ENCODE assay signal across 17 mouse cellular contexts in genomic region chr13:5444759-5445478, GRCm38 (mm10).
DNase-seq lines count a peak whose midpoint lies in the region; ATAC-seq and TF ChIP-seq lines count a peak whose summit lies in the region.
"Had no signal": no experiment of that assay in that cellular context is flagged by ENCODE, and none has a peak within 500 bp of the region (broad histone marks: within the 10 kb centered on the region; RNA-seq: fewer than 3 reads in every experiment).

No protein-coding gene starts in this region.

- no peaks in the 10 kb centered on the region for H3K27me3 ChIP-seq in lung, embryonic 16.5 days (ENCODE audit: control insufficient read depth, insufficient read depth, low read depth, low read length)
- H3K27me3 ChIP-seq in stomach, postnatal 0 days (ENCODE audit: control insufficient read depth, insufficient read depth, low read length): no peaks in the 10 kb centered on the region
- H3K27me3 ChIP-seq: embryonic facial prominence, embryonic 12.5 days; liver, embryonic 12.5 days had no signal

- 72% methylated on average over 5 of the region's 5 CpGs for WGBS in lung, embryonic 16.5 days
- WGBS in stomach, postnatal 0 days: 64% methylated on average over 5 of the region's 5 CpGs

- H3K36me3 ChIP-seq in lung, embryonic 16.5 days (ENCODE audit: control insufficient read depth, insufficient read depth, low read length): no peaks in the 10 kb centered on the region
- no peaks in the 10 kb centered on the region for H3K36me3 ChIP-seq in stomach, postnatal 0 days (ENCODE audit: control insufficient read depth, insufficient read depth, low read length)
- H3K36me3 ChIP-seq: embryonic facial prominence, embryonic 12.5 days; liver, embryonic 12.5 days; midbrain, embryonic 10.5 days had no signal

- no peaks in the 10 kb centered on the region for H3K9me3 ChIP-seq in lung, embryonic 16.5 days (ENCODE audit: control insufficient read depth, low read length)
- H3K9me3 ChIP-seq in stomach, postnatal 0 days (ENCODE audit: control insufficient read depth, low read length): no peaks in the 10 kb centered on the region
- H3K9me3 ChIP-seq: embryonic facial prominence, embryonic 12.5 days; liver, embryonic 12.5 days; midbrain, embryonic 10.5 days had no signal

- intact Hi-C loops in gastrocnemius, adult 2 months (cut with DNase I): loop anchor here (10.0 kb wide), 1 partner anchor 740 kb away; no protein-coding TSS in a partner anchor
- intact Hi-C loops in gastrocnemius, postnatal 36 days (cut with DNase I): no loop called here

- H3K4me1 ChIP-seq in lung, embryonic 16.5 days (replicated peaks; ENCODE audit: control insufficient read depth, insufficient read depth, low read length): no peaks in the 10 kb centered on the region
- no peaks in the 10 kb centered on the region for H3K4me1 ChIP-seq in stomach, postnatal 0 days (replicated peaks; ENCODE audit: control insufficient read depth, insufficient read depth)
- H3K4me1 ChIP-seq: embryonic facial prominence, embryonic 12.5 days; liver, embryonic 12.5 days; midbrain, embryonic 10.5 days had no signal

- no peak for TF ChIP-seq CTCF in gastrocnemius, adult 2 months (IDR thresholded peaks at IDR 0.05)
- no peak for TF ChIP-seq CTCF in stomach, postnatal 0 days (IDR thresholded peaks at IDR 0.05; ENCODE audit: low read depth)

- H3K9ac ChIP-seq in lung, embryonic 16.5 days (ENCODE audit: low read length): no peak overlapping the region
- H3K9ac ChIP-seq in stomach, postnatal 0 days (ENCODE audit: low read length): no peak overlapping the region
- H3K9ac ChIP-seq: embryonic facial prominence, embryonic 12.5 days; forebrain, postnatal 0 days; hindbrain, embryonic 14.5 days; liver, embryonic 12.5 days had no signal

- peak; percentile 64 for ATAC-seq in lung, embryonic 16.5 days (ENCODE audit: low read depth)
- peak; percentile 71 for ATAC-seq in stomach, postnatal 0 days (ENCODE audit: low FRiP score, low TSS enrichment)
- ATAC-seq: forebrain, postnatal 0 days; liver, embryonic 12.5 days had no signal

- no peak overlapping the region for H3K4me3 ChIP-seq in gastrocnemius, adult 2 months
- H3K4me3 ChIP-seq in lung, embryonic 16.5 days (ENCODE audit: low read length): no peak overlapping the region
- H3K4me3 ChIP-seq in stomach, postnatal 0 days (ENCODE audit: low read depth, low read length): no peak overlapping the region
- H3K4me3 ChIP-seq: embryonic facial prominence, embryonic 12.5 days; left cerebral cortex, adult 2 months; liver, embryonic 12.5 days; midbrain, embryonic 10.5 days; myocyte had no signal

- no peak for DNase-seq in gastrocnemius, adult 2 months
- DNase-seq in gastrocnemius, postnatal 36 days: no peak
- peak; percentile 89 for DNase-seq in adipocyte (ENCODE audit: low spot score)
- DNase-seq in stomach, postnatal 0 days (ENCODE audit: low spot score): no peak
- no peak for DNase-seq in ovary, postnatal 14 days (ENCODE audit: low spot score)
- DNase-seq in natural killer cell, adult 2 months (ENCODE audit: low spot score in 2 of 2): no peak
- DNase-seq in cerebellum, postnatal 14 days: no peak
- DNase-seq: cerebellum, adult 2 months; forebrain, postnatal 0 days; kidney, adult 2 months had no signal

- TF ChIP-seq EP300 in stomach, postnatal 0 days (optimal IDR thresholded peaks at IDR 0.05): peak; percentile 89

- H3K27ac ChIP-seq in gastrocnemius, adult 2 months: peak overlapping the region; percentile 53
- peak overlapping the region; percentile 54 for H3K27ac ChIP-seq in lung, embryonic 16.5 days (ENCODE audit: low read length)
- peak overlapping the region; percentile 41; the same call in 1 of the 2 replicates for H3K27ac ChIP-seq in stomach, postnatal 0 days (replicated peaks)
- H3K27ac ChIP-seq: embryonic facial prominence, embryonic 12.5 days; hindbrain, embryonic 14.5 days; left cerebral cortex, adult 2 months; liver, embryonic 12.5 days; midbrain, embryonic 10.5 days had no signal

- H3K4me2 ChIP-seq in lung, embryonic 16.5 days (ENCODE audit: low read depth, low read length): no peak overlapping the region
- H3K4me2 ChIP-seq in stomach, postnatal 0 days (replicated peaks; ENCODE audit: low read depth): no peak overlapping the region
- H3K4me2 ChIP-seq: embryonic facial prominence, embryonic 12.5 days; hindbrain, embryonic 14.5 days; liver, embryonic 12.5 days had no signal
